Mouse (Mus musculus): ENCODE results near the gene Cdkl3.

DNA sequence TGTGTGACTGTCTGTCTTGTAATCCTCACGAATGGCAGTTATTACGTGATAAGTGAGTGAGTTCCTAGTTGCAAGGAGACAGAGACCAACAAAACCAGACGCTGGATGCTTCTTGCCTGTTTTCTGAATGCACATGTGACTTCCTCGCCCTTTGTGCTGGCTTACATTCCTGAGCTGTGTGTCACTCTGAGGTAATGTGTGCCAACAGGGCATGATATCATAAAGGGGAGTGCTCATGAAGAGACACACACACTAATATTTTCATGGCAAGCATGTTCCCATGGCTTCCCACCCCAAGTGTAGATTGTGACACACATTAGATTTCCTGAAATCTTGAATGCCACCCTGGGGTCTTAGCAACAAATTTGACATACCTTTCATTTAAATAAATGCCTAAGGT lies 73.9 kb downstream of the Cdkl3 start:
- TF ChIP-seq CTCF (conservative IDR thresholded peaks at IDR 0.05; ENCODE audit: insufficient read depth, insufficient read length, low read depth, low read length) (no peak), POLR2A (IDR thresholded peaks at IDR 0.05; ENCODE audit: low read depth, low read length) (no peak)

Data from kidney, adult 2 months (tissue).